Mouse (Mus musculus): ENCODE measurements at regions not wholly inside any gene's neighbourhood (a gene's known extent, or its start where the extent isn't known, plus 50 kb on each side); places are given as distances from the start of the nearest gene placed in this dataset.

DNA sequence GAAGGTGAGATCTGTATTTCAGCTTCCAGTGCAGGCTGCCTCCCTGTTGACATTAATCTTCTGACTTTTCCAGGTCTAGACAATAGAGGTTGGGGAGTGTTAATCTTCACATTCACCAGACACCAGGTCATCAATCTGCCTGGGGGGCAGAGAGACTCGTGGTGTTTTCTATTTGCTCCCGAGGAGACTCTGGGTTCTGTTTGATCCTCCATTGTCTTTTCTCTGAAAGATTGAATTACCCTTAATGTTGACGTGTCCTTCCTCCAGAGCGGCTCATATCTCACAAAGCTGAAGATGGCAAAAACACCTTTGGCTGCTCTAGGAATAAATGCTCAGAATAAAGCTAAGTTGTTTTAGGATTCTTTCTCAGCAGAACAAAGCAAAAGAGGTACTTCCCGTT lies 453.8 kb upstream of the Adamts9 start:
- no peak overlapping the region for H3K9ac ChIP-seq (ENCODE audit: low read length)
- no peak overlapping the region for H3K4me2 ChIP-seq (ENCODE audit: low read depth, severe bottlenecking)
- 30% methylated on average over 5 of the region's 5 CpGs for WGBS
- H3K9me3 ChIP-seq (ENCODE audit: control insufficient read depth, low read length): no peaks in the 10 kb centered on the region
- no peaks in the 10 kb centered on the region for H3K36me3 ChIP-seq (ENCODE audit: control insufficient read depth, insufficient read depth, low read length)
- no peak overlapping the region for H3K27ac ChIP-seq (replicated peaks; ENCODE audit: low read depth, low read length)
- ATAC-seq (ENCODE audit: insufficient number of reproducible peaks, low FRiP score, low TSS enrichment, low read depth): no peak
- DNase-seq (ENCODE audit: low spot score): no peak
- H3K4me3 ChIP-seq (ENCODE audit: low read depth, low read length): no peak overlapping the region
- H3K4me1 ChIP-seq (ENCODE audit: control insufficient read depth, insufficient read depth, low read length): peaks cover 3% of the 10 kb centered on the region; the same call in 1 of the 2 replicates
- no peaks in the 10 kb centered on the region for H3K27me3 ChIP-seq (ENCODE audit: control insufficient read depth, insufficient read depth, low read length)

DNA sequence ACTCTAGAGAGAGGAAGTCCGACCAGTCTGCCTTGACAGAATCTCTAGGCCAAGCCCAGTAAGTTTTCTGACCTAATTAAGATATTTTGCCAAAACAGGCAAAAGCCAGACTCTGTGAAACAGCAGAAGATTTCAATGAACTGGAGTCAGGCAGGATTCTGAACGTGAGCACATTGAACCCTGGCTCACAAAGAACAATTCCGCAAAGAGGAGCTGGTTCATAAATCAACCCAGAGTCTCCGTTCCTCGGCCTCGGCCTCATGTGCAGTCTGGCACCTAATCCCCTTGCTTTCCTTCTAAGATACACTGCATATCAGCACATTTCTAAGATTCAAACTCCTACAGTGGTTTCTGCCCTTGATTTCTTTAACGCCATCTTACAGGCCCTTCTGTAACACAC lies 452.7 kb upstream of the Adamts9 start:
- ATAC-seq (ENCODE audit: insufficient number of reproducible peaks, low FRiP score, low TSS enrichment, low read depth) (no peak), DNase-seq (ENCODE audit: low spot score) (peak; percentile 31)
- H3K9me3 ChIP-seq (ENCODE audit: control insufficient read depth, low read length): no peaks in the 10 kb centered on the region
- no peak overlapping the region for H3K4me3 ChIP-seq (ENCODE audit: low read depth, low read length)
- H3K27ac ChIP-seq (replicated peaks; ENCODE audit: low read depth, low read length): no peak overlapping the region
- H3K36me3 ChIP-seq (ENCODE audit: control insufficient read depth, insufficient read depth, low read length): no peaks in the 10 kb centered on the region
- no peak overlapping the region for H3K4me2 ChIP-seq (ENCODE audit: low read depth, severe bottlenecking)
- 23% methylated on average over 7 of the region's 7 CpGs for WGBS
- no peak overlapping the region for H3K9ac ChIP-seq (ENCODE audit: low read length)
- H3K27me3 ChIP-seq (ENCODE audit: control insufficient read depth, insufficient read depth, low read length): no peaks in the 10 kb centered on the region
- peaks cover 3% of the 10 kb centered on the region; the same call in 1 of the 2 replicates for H3K4me1 ChIP-seq (ENCODE audit: control insufficient read depth, insufficient read depth, low read length)

GRCm38 (mm10) chr6:93395296-93395695 lies 452.0 kb upstream of the Adamts9 start:
- Histone ChIP-seq H3K36me3 (ENCODE audit: control insufficient read depth, insufficient read depth, low read length) (no peaks in the 10 kb centered on the region), H3K27ac (replicated peaks; ENCODE audit: low read depth, low read length) (no peak overlapping the region), H3K9ac (ENCODE audit: low read length) (no peak overlapping the region), H3K27me3 (ENCODE audit: control insufficient read depth, insufficient read depth, low read length) (no peaks in the 10 kb centered on the region), H3K4me2 (ENCODE audit: low read depth, severe bottlenecking) (no peak overlapping the region), H3K4me1 (ENCODE audit: control insufficient read depth, insufficient read depth, low read length) (peaks cover 3% of the 10 kb centered on the region; the same call in 1 of the 2 replicates), H3K9me3 (ENCODE audit: control insufficient read depth, low read length) (no peaks in the 10 kb centered on the region), H3K4me3 (ENCODE audit: low read depth, low read length) (no peak overlapping the region)
- DNase-seq (ENCODE audit: low spot score) (peak; percentile 30), ATAC-seq (ENCODE audit: insufficient number of reproducible peaks, low FRiP score, low TSS enrichment, low read depth) (no peak)
- 21% methylated on average over 6 of the region's 6 CpGs for WGBS

- DNase-seq (ENCODE audit: low spot score) (no peak), ATAC-seq (ENCODE audit: insufficient number of reproducible peaks, low FRiP score, low TSS enrichment, low read depth) (no peak)
- Histone ChIP-seq H3K27ac (replicated peaks; ENCODE audit: low read depth, low read length) (no peak overlapping the region), H3K4me2 (ENCODE audit: low read depth, severe bottlenecking) (no peak overlapping the region), H3K9me3 (ENCODE audit: control insufficient read depth, low read length) (no peaks in the 10 kb centered on the region), H3K4me3 (ENCODE audit: low read depth, low read length) (no peak overlapping the region), H3K36me3 (ENCODE audit: control insufficient read depth, insufficient read depth, low read length) (no peaks in the 10 kb centered on the region), H3K9ac (ENCODE audit: low read length) (no peak overlapping the region), H3K4me1 (ENCODE audit: control insufficient read depth, insufficient read depth, low read length) (peaks cover 3% of the 10 kb centered on the region; the same call in 1 of the 2 replicates), H3K27me3 (ENCODE audit: control insufficient read depth, insufficient read depth, low read length) (no peaks in the 10 kb centered on the region)
- 83% methylated on average over 5 of the region's 5 CpGs for WGBS
Measured at GRCm38 (mm10) chr6:93393551-93393950, 450.3 kb upstream of the Adamts9 start.

DNA sequence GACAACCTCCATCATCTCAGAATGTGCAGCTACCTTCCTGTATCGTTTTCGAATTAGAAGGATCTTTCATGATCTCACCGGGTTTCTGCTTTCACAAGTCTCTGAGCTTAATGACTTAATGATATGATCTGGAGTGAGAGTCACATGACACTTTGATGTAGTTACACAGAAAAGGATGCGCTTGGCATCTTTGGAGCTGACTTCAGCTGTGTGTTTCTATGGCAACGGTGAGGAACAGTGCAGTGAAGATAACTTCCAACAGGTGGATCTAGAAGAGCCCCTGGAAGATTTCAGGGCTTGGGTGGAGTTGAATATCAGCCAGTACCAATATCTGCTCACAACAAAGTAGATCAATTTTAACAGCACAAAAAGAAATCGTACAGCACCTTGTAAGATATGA lies 449.1 kb upstream of the Adamts9 start:
- H3K4me1 ChIP-seq (ENCODE audit: control insufficient read depth, insufficient read depth, low read length): peaks cover 3% of the 10 kb centered on the region; the same call in 1 of the 2 replicates
- 85% methylated on average over 6 of the region's 6 CpGs for WGBS
- H3K4me3 ChIP-seq (ENCODE audit: low read depth, low read length): no peak overlapping the region
- H3K36me3 ChIP-seq (ENCODE audit: control insufficient read depth, insufficient read depth, low read length): no peaks in the 10 kb centered on the region
- no peak for DNase-seq (ENCODE audit: low spot score)
- H3K27me3 ChIP-seq (ENCODE audit: control insufficient read depth, insufficient read depth, low read length): no peaks in the 10 kb centered on the region
- H3K9me3 ChIP-seq (ENCODE audit: control insufficient read depth, low read length): no peaks in the 10 kb centered on the region
- no peak for ATAC-seq (ENCODE audit: insufficient number of reproducible peaks, low FRiP score, low TSS enrichment, low read depth)
- no peak overlapping the region for H3K4me2 ChIP-seq (ENCODE audit: low read depth, severe bottlenecking)
- H3K27ac ChIP-seq (replicated peaks; ENCODE audit: low read depth, low read length): no peak overlapping the region
- H3K9ac ChIP-seq (ENCODE audit: low read length): no peak overlapping the region

GRCm38 (mm10) chr6:93391166-93391565 lies 447.9 kb upstream of the Adamts9 start:
- Histone ChIP-seq H3K4me2 (ENCODE audit: low read depth, severe bottlenecking) (no peak overlapping the region), H3K9ac (ENCODE audit: low read length) (no peak overlapping the region), H3K4me1 (ENCODE audit: control insufficient read depth, insufficient read depth, low read length) (peaks cover 3% of the 10 kb centered on the region; the same call in 1 of the 2 replicates), H3K4me3 (ENCODE audit: low read depth, low read length) (no peak overlapping the region), H3K27ac (replicated peaks; ENCODE audit: low read depth, low read length) (no peak overlapping the region), H3K36me3 (ENCODE audit: control insufficient read depth, insufficient read depth, low read length) (no peaks in the 10 kb centered on the region), H3K9me3 (ENCODE audit: control insufficient read depth, low read length) (no peaks in the 10 kb centered on the region), H3K27me3 (ENCODE audit: control insufficient read depth, insufficient read depth, low read length) (no peaks in the 10 kb centered on the region)
- DNase-seq (ENCODE audit: low spot score) (no peak), ATAC-seq (ENCODE audit: insufficient number of reproducible peaks, low FRiP score, low TSS enrichment, low read depth) (no peak)
- WGBS: 23% methylated on average over 5 of the region's 5 CpGs

GRCm38 (mm10) chr6:93371341-93371740 lies 428.0 kb upstream of the Adamts9 start:
- H3K9me3 ChIP-seq (ENCODE audit: control insufficient read depth, low read length): no peaks in the 10 kb centered on the region
- H3K27ac ChIP-seq (replicated peaks; ENCODE audit: low read depth, low read length): no peak overlapping the region
- DNase-seq (ENCODE audit: low spot score): no peak
- H3K4me3 ChIP-seq (ENCODE audit: low read depth, low read length): no peak overlapping the region
- H3K36me3 ChIP-seq (ENCODE audit: control insufficient read depth, insufficient read depth, low read length): no peaks in the 10 kb centered on the region
- no peaks in the 10 kb centered on the region for H3K4me1 ChIP-seq (ENCODE audit: control insufficient read depth, insufficient read depth, low read length)
- no peak overlapping the region for H3K4me2 ChIP-seq (ENCODE audit: low read depth, severe bottlenecking)
- no peaks in the 10 kb centered on the region for H3K27me3 ChIP-seq (ENCODE audit: control insufficient read depth, insufficient read depth, low read length)
- no peak overlapping the region for H3K9ac ChIP-seq (ENCODE audit: low read length)
- WGBS: 87% methylated on average over 6 of the region's 6 CpGs
- no peak for ATAC-seq (ENCODE audit: insufficient number of reproducible peaks, low FRiP score, low TSS enrichment, low read depth)

- Histone ChIP-seq H3K27me3 (ENCODE audit: control insufficient read depth, insufficient read depth, low read length) (no peaks in the 10 kb centered on the region), H3K9me3 (ENCODE audit: control insufficient read depth, low read length) (no peaks in the 10 kb centered on the region), H3K4me3 (ENCODE audit: low read depth, low read length) (no peak overlapping the region), H3K4me2 (ENCODE audit: low read depth, severe bottlenecking) (no peak overlapping the region), H3K4me1 (ENCODE audit: control insufficient read depth, insufficient read depth, low read length) (no peaks in the 10 kb centered on the region), H3K36me3 (ENCODE audit: control insufficient read depth, insufficient read depth, low read length) (no peaks in the 10 kb centered on the region), H3K9ac (ENCODE audit: low read length) (no peak overlapping the region), H3K27ac (replicated peaks; ENCODE audit: low read depth, low read length) (no peak overlapping the region)
- ATAC-seq (ENCODE audit: insufficient number of reproducible peaks, low FRiP score, low TSS enrichment, low read depth) (no peak), DNase-seq (ENCODE audit: low spot score) (no peak)
- 73% methylated on average over 4 of the region's 4 CpGs for WGBS
Measured at GRCm38 (mm10) chr6:93363846-93364245, 420.6 kb upstream of the Adamts9 start.

- no peak for DNase-seq (ENCODE audit: low spot score)
- 87% methylated on average over 12 of the region's 12 CpGs for WGBS
- Histone ChIP-seq H3K36me3 (ENCODE audit: control insufficient read depth, insufficient read depth, low read length) (no peaks in the 10 kb centered on the region), H3K9me3 (ENCODE audit: control insufficient read depth, low read length) (no peaks in the 10 kb centered on the region), H3K4me2 (ENCODE audit: low read depth, severe bottlenecking) (no peak overlapping the region), H3K9ac (ENCODE audit: low read length) (no peak overlapping the region), H3K27ac (replicated peaks; ENCODE audit: low read depth, low read length) (no peak overlapping the region), H3K4me3 (ENCODE audit: low read depth, low read length) (no peak overlapping the region), H3K27me3 (ENCODE audit: control insufficient read depth, insufficient read depth, low read length) (no peaks in the 10 kb centered on the region), H3K4me1 (ENCODE audit: control insufficient read depth, insufficient read depth, low read length) (no peaks in the 10 kb centered on the region)
- no peak for ATAC-seq (ENCODE audit: insufficient number of reproducible peaks, low FRiP score, low TSS enrichment, low read depth)
Measured at GRCm38 (mm10) chr6:93353353-93354125, 410.2 kb upstream of the Adamts9 start.
